Mouse (Mus musculus): ENCODE results near the gene Vegfd. TPM values are rescaled to one million over a fixed set of nuclear protein-coding genes. Genes with fewer than 3 reads are reported as not detected.

The Vegfd gene
- total RNA-seq, 2 experiments from 2014 or later: 1.8 to 2.4 TPM

- intact Hi-C loops (cut with DNase I): loop anchor here (2.0 kb wide), 1 partner anchor 19 kb away; the partner anchor contains the start of gene Asb11
- peak in 1 of 2 experiments; percentile 81 for DNase-seq (ENCODE audit: low spot score in 2 of 2)
Measured at GRCm38 (mm10) chrX:164418008-164418407, 44.8 kb downstream of the Vegfd start.

GRCm38 (mm10) chrX:164419471-164419939 is 46.3 kb downstream of the Vegfd start, which contains the start of gene Piga:
Gene Piga (plus strand): TSS chrX:164419787.
- intact Hi-C loops (cut with DNase I): loop anchor here (2.0 kb wide), 1 partner anchor 17 kb away; the partner anchor contains the start of gene Asb11
- DNase-seq (ENCODE audit: low spot score in 2 of 2): peak; percentile 89 to 97

- no peak for DNase-seq (ENCODE audit: low spot score in 2 of 2)
Measured at GRCm38 (mm10) chrX:164419955-164420354, 46.8 kb downstream of the Vegfd start.

GRCm38 (mm10) chrX:164420518-164420917 is 47.3 kb downstream of the Vegfd start:
- no peak for DNase-seq (ENCODE audit: low spot score in 2 of 2)
- intact Hi-C loops (cut with DNase I): no loop called here

More at GRCm38 (mm10) chrX:164419955-164420354, 46.8 kb downstream of the Vegfd start:
- intact Hi-C loops (cut with DNase I): loop anchor here (2.0 kb wide), 1 partner anchor 17 kb away; the partner anchor contains the start of gene Asb11

- intact Hi-C loops (cut with DNase I): no loop called here
- no peak for DNase-seq (ENCODE audit: low spot score in 2 of 2)
Measured at GRCm38 (mm10) chrX:164424821-164425220, 51.6 kb downstream of the Vegfd start.

DNA sequence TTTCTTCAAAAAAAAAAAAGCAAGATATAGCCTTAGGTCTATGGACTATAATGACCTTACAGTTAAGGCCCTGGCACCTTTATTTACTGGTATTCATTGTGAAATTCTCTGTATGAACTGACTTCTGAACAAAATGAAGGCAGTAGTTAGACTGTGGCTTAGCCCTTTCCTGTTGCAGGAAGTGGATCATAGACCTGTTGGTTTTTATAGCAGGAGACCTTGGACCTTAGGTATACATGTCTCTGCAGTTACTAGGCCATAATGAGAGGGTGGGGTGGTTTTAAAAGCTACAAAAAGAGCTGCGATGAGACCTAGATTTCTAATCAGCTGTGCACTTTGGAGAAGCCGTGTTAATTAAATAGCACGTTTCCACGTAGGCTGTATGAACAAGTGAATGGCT is 54.1 kb downstream of the Vegfd start:
- intact Hi-C loops (cut with DNase I): no loop called here
- no peak for DNase-seq (ENCODE audit: low spot score in 2 of 2)

GRCm38 (mm10) chrX:164428224-164428623 is 55.0 kb downstream of the Vegfd start:
- intact Hi-C loops (cut with DNase I): no loop called here
- no peak for DNase-seq (ENCODE audit: low spot score in 2 of 2)

DNA sequence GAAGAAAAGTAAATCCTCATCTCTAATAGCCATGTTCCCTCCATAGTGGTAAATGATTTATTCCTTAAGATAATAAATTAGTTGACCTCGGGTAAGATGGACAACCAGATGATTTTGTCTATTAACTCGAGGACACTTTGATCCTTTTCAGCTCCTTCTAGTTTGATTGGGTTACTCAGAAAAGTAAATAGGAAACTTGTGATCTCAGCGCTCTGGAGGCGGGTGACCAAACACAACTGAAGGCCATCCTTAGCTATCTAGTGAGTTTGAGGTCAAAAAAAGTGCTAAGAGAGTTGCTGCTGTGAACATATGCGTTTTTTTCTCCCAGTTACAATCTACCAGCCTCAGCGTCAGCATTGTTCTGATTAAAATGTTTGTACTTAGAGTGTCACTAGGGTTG is 57.4 kb downstream of the Vegfd start:
- DNase-seq (ENCODE audit: low spot score in 2 of 2): no peak
- intact Hi-C loops (cut with DNase I): no loop called here

DNA sequence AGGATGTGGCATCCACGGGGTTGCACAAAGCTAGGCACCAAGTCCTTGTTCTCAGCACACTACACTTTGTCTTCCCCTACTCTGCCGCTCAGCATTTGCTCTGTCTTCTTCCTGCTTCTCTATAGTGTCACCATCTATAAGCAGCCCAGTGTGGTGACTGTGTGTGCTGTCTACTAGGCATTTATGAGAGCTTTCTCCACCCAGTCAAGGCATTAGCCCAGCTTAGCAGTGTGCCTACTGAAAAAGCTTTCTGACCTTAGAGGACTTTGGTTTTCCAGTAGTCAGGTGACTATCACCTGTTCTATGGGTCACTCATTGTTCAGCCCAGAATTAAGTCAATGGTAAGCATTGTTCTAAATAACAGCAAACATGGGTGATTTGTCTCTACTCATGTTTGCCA is 58.0 kb downstream of the Vegfd start:
- intact Hi-C loops (cut with DNase I): no loop called here
- DNase-seq (ENCODE audit: low spot score in 2 of 2): no peak

GRCm38 (mm10) chrX:164431541-164431940 is 58.4 kb downstream of the Vegfd start:
- intact Hi-C loops (cut with DNase I): no loop called here

GRCm38 (mm10) chrX:164432682-164433081 is 59.5 kb downstream of the Vegfd start:
- DNase-seq (ENCODE audit: low spot score in 2 of 2): no peak

More at GRCm38 (mm10) chrX:164431541-164431940, 58.4 kb downstream of the Vegfd start:
- no peak for DNase-seq (ENCODE audit: low spot score in 2 of 2)

DNA sequence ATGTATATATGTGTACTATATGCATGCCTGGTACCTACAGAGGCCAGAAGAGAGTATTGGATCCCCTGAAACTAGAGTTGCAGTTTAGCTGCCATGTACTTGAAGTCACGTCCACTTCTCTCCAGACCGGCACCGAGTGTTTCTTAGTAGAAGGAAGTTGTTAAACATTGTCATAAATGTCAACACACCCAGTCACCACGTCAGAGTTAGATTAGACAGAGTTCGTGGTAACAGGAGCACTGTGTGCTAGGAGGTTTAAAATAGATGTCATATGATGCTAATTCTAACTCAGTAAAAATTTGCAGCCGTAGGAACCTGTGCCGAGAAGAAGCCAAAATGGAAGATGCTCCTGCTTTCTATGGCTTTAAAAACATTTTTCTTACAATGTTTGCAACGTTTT is 63.5 kb downstream of the Vegfd start, which contains the start of gene Asb11:
Gene Asb11 (plus strand): TSS at position 286 of the 400 bp plus-strand sequence.
- DNase-seq (ENCODE audit: low spot score in 2 of 2): peak in 1 of 2 experiments; percentile 32
- intact Hi-C loops (cut with DNase I): loop anchor here (2.0 kb wide), 1 partner anchor 18 kb away; the partner anchor contains the start of gene Piga

More at GRCm38 (mm10) chrX:164432682-164433081, 59.5 kb downstream of the Vegfd start:
- intact Hi-C loops (cut with DNase I): no loop called here

- intact Hi-C loops (cut with DNase I): no loop called here
- no peak for DNase-seq (ENCODE audit: low spot score in 2 of 2)
Measured at GRCm38 (mm10) chrX:164439462-164439861, 66.3 kb downstream of the Vegfd start.

DNA sequence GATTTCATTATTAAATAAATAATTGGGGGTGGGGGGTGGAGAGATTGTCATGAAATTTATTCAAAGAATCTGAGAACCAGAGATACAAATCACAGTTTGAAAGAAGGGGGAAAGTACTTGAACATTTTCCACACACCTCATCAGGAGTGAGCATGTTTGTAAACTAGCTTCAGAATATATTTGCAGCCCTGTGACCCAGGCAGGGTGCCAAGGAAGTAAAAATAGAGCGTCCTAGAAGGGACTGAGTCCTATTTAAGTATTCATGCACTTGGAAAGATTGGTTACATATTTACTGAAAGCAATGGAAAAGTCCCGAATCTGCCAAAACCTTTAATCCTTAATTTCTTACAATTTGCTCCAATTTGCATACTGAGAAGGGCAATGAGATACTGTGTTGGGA is 67.0 kb downstream of the Vegfd start:
- intact Hi-C loops (cut with DNase I): no loop called here

DNA sequence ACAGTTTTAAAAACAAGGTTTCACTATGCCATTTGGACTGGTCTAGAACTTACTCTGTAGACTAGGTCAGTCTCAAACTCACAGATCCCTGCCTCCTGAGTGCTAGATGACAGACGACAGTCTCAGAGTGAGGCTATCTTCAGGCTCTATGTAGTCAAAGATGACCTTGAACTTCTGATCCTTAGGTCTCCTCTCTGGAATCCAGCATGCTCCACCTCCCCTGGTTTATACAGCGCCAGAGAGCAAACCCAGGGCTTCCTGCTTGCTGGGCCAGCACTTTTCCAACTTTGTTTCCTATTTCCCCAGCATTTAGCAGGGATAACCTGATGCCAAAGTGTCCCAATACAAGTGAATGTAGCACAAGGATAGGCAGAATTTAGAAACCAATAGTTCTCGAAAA is 67.5 kb downstream of the Vegfd start:
- intact Hi-C loops (cut with DNase I): no loop called here
- no peak for DNase-seq (ENCODE audit: low spot score in 2 of 2)

More for the DNA sequence above, 67.0 kb downstream of the Vegfd start:
- peak in 1 of 2 experiments; percentile 15 for DNase-seq (ENCODE audit: low spot score in 2 of 2)

DNA sequence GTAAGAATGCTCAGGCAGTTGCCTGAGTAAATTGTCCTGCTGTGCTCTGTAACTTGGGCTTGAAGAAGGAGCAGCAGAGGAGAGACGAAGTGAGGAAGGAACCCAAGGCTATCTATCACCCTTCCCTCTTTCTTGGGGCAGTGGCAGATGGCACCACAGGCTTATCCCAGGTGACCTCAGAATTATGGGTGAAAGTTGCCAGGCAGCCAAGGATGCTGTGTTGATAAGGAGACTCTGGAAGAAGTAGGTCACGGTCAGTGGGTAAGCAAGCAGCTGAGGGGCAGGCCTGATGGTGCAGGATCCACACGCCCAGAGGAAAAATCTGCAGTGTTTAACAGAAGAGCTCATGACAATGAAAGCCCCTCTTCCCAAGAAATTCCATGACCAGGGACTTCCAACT is 68.1 kb downstream of the Vegfd start:
- intact Hi-C loops (cut with DNase I): no loop called here
- DNase-seq (ENCODE audit: low spot score in 2 of 2): no peak

DNA sequence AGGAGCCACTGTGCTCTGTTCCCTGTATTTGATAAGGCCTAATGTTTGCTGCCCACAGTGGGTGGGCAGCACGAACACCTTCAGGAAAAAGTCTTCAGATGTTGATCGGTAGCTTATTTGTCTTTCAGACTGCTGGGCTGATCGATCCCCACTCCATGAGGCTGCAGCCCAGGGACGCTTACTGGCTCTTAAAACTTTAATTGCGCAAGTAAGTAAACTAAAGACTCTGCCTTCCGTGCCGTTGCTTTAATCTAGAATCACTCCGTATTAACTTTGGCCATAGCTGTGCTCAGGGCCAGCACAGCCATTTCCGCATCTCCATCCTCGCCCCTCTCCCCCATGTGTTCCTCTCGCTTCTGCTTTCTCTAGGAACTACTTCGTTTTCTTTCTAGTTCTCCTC is 72.4 kb downstream of the Vegfd start:
- intact Hi-C loops (cut with DNase I): loop anchor here (5.0 kb wide), 2 partner anchors 48 to 348 kb away; no protein-coding TSS in a partner anchor
- DNase-seq (ENCODE audit: low spot score in 2 of 2): no peak

DNA sequence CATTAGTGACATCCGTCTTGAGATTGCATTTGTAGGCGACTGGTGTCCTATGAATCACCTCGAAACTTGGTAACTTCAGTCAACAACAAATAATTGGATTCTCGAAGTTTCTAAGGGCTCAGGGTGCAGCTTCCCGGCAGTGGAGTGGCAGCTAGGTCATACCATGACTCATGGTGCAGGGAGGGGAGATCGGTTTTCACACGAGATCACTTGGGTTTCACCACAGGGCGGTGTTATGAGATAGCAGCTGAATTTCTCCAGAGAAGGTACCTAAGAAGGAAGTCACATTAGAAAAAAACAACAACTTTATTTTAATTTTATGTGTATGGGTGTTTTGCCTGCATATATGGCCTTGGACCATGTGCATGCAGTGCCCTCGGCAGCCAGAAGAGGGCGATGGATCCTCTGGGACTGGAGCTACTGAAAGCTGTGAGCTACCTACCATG is 73.0 kb downstream of the Vegfd start:
- intact Hi-C loops (cut with DNase I): loop anchor here (5.0 kb wide), 2 partner anchors 49 to 349 kb away; no protein-coding TSS in a partner anchor
- DNase-seq (ENCODE audit: low spot score in 2 of 2): no peak

GRCm38 (mm10) chrX:164446835-164447681 is 73.9 kb downstream of the Vegfd start:
- intact Hi-C loops (cut with DNase I): loop anchor here (5.0 kb wide), 2 partner anchors 50 to 350 kb away; no protein-coding TSS in a partner anchor

DNA sequence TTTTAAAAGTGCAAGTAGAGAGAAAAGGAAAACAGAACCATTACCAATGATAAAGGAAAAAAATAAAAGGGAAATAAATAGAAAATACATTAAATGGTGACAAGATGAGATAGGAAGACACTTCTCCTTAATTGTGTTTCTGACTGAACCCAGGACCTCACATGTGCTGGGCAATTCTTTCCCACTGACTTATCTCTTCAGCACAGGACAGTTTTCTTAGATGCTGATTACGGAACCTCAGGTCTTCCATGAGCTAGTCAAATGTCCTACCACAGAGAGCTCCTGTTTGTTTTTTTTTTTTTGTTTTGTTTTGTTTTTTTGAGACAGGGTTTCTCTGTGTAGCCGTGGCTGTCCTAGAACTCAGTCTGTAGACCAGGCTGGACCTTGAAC is 74.5 kb downstream of the Vegfd start:
- intact Hi-C loops (cut with DNase I): loop anchor here (5.0 kb wide), 2 partner anchors 50 to 350 kb away; no protein-coding TSS in a partner anchor

More at GRCm38 (mm10) chrX:164446835-164447681, 73.9 kb downstream of the Vegfd start:
- no peak for DNase-seq (ENCODE audit: low spot score in 2 of 2)

More for the DNA sequence above, 74.5 kb downstream of the Vegfd start:
- no peak for DNase-seq (ENCODE audit: low spot score in 2 of 2)

Data from left cerebral cortex, postnatal 25 days (tissue).